Mouse (Mus musculus) brain, embryonic 14.5 days (tissue): ENCODE measurements around the gene Rras2.

Source experiments
- CTCF ChIP-seq: fragments of 200-500 bp; IDR thresholded peaks from 2 replicates; pipeline ENCODE4 v1.5.1; 2012; ENCODE audit warnings: inconsistent platforms, mild to moderate bottlenecking, moderate library complexity, borderline replicate concordance; ENCODE audit not compliant: insufficient read depth, insufficient read length; ENCODE audit errors: extremely low read depth
- POLR2A ChIP-seq: fragments of 200-500 bp; IDR thresholded peaks from 2 replicates; pipeline ENCODE4 v1.6.1; 2012; ENCODE audit warnings: mild to moderate bottlenecking, inconsistent platforms, borderline replicate concordance; ENCODE audit not compliant: poor library complexity, insufficient read depth, insufficient read length, severe bottlenecking; ENCODE audit errors: extremely low read depth

DNA sequence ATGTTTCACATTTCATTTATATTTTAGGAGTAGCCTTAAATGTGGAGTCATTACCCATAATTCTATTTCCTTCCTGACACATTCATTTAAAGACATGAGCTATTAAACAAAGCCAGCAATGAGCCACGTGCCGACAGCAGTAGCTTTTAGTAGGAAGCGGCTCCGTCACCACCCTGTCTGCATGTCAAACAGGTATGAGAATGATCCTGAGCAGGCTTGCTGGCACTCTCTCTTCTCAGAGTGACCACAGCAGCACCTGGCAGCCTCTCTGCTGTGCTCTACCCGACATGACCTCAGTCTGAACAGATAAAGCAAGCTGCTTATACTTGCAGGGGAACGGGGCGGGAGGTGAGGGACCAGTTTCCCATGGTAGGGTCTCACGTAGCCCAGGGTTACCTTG lies 54.0 kb downstream of the Rras2 start:
- TF ChIP-seq CTCF (no peak), POLR2A (no peak)
